Mouse (Mus musculus): ENCODE measurements around the gene Atic.

- no peak for TF ChIP-seq CTCF (IDR thresholded peaks at IDR 0.05; ENCODE audit: low read depth, low read length)
- TF ChIP-seq POLR2A (IDR thresholded peaks at IDR 0.05; ENCODE audit: borderline replicate concordance, low read depth, low read length), result no peak
Measured at GRCm38 (mm10) chr1:71530779-71531178, 26.2 kb upstream of the Atic start.

All from bone marrow macrophage, adult 2 months (primary cell).